Mouse (Mus musculus): ENCODE data around the gene Zfp599.

DNA sequence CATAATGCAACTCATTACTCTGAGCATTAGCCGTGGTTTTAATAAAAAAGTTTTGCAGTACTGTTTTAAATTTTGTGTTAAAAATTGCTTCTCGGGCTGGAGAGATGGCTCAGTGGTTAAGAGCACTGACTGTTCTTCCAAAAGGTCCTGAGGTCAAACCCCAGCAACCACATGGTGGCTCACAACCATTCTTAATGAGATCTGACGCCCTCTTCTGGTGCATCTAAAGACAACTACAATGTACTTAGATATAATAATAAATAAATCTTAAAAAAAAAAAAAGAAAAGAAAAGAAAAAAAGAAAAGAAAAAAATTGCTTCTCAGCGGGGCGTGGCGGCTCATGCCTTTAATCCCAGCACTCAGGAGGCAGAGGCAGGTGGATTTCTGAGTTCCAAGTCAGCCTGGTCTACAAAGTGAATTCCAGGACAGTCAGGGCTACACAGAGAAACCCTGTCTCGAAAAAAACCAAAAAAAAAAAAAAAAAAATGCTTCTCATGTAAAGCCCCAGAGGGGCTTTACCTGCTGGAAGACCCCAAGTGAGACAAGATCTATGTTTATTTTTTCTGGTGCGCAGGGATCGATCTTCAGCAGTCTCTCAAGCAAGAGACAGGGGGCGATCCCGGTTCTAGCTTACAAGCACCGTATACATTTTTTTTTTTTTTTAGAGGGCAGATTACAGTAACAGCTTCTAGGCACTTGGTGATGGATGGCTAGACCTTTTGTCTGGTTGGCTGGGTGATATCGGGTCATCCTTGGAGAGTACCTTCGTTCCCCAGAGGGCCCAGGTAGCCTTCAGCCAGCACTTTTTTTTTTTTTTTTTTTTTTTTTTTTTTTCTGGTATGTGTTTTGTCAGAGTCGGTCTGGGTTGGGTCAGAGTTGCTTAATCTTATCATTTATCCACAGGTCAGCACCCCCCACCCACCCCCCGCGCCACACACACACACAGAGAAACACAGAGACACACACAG lies 34.9 kb downstream of the Zfp599 start:
- TF ChIP-seq POLR2A (IDR thresholded peaks at IDR 0.05; ENCODE audit: extremely low read depth, insufficient read depth, low read length) (no peak), CTCF (IDR thresholded peaks at IDR 0.05; ENCODE audit: extremely low read depth, insufficient read depth, low read length) (no peak)
